In genomic region chr10:7967096-7967495, GRCm38 (mm10) we compare ENCODE assay signal across 14 mouse cellular contexts.
"Had no signal": no experiment of that assay in that cellular context is flagged by ENCODE, and none has a peak within 500 bp of the region (broad histone marks: within the 10 kb centered on the region; RNA-seq: fewer than 3 reads in every experiment).

No protein-coding gene starts in this region.

- H3K4me1 ChIP-seq: midbrain, embryonic 13.5 days; midbrain, embryonic 15.5 days; neural tube, embryonic 12.5 days; stomach, embryonic 15.5 days had no signal

- H3K9me3 ChIP-seq: megakaryocyte, embryonic 14.5 days; midbrain, embryonic 13.5 days; midbrain, embryonic 15.5 days; neural tube, embryonic 12.5 days; stomach, embryonic 15.5 days had no signal

- H3K4me3 ChIP-seq: megakaryocyte, embryonic 14.5 days; midbrain, embryonic 13.5 days; midbrain, embryonic 15.5 days; neural tube, embryonic 12.5 days; stomach, embryonic 15.5 days had no signal

- H3K9ac ChIP-seq: lung, embryonic 14.5 days; midbrain, embryonic 13.5 days; midbrain, embryonic 15.5 days; neural tube, embryonic 12.5 days; stomach, embryonic 15.5 days had no signal

- H3K27me3 ChIP-seq: megakaryocyte, embryonic 14.5 days; midbrain, embryonic 13.5 days; midbrain, embryonic 15.5 days; neural tube, embryonic 12.5 days; stomach, embryonic 15.5 days had no signal

- ATAC-seq: midbrain, embryonic 13.5 days; midbrain, embryonic 15.5 days had no signal

- H3K27ac ChIP-seq: midbrain, embryonic 13.5 days; midbrain, embryonic 15.5 days; neural tube, embryonic 12.5 days; stomach, embryonic 15.5 days; stomach, postnatal 0 days had no signal

- H3K4me2 ChIP-seq: lung, embryonic 14.5 days; midbrain, embryonic 11.5 days; midbrain, embryonic 13.5 days; midbrain, embryonic 15.5 days; neural tube, embryonic 12.5 days; stomach, embryonic 15.5 days had no signal

- H3K36me3 ChIP-seq: midbrain, embryonic 13.5 days; midbrain, embryonic 15.5 days; neural tube, embryonic 12.5 days; stomach, embryonic 15.5 days had no signal

- DNase-seq: lung, adult 18-20 months; lung, embryonic 14.5 days; lung, postnatal 10 days; lung, postnatal 4 days; right cerebral cortex, postnatal 14 days; thymus, adult 2 months; thymus, postnatal 25 days had no signal
